Mouse (Mus musculus): ENCODE data around the gene Mbnl1. TPM values are rescaled to one million over a fixed set of nuclear protein-coding genes. Genes with fewer than 3 reads are reported as not detected.

Gene Mbnl1
- polyA plus RNA-seq, 1 experiment from 2014 or later, result 74.3 TPM

GRCm38 (mm10) chr3:60507496-60507895 lies 34.9 kb downstream of the Mbnl1 start:
- ATAC-seq (ENCODE audit: insufficient number of reproducible peaks, insufficient read depth, low FRiP score, low TSS enrichment), result no peak
- H3K36me3 ChIP-seq, result no peaks in the 10 kb centered on the region
- no peak overlapping the region for H3K4me2 ChIP-seq (replicated peaks)
- no peak overlapping the region for H3K27ac ChIP-seq
- no peak overlapping the region for H3K4me3 ChIP-seq
- 92% methylated on average over 3 of the region's 3 CpGs for WGBS
- peaks cover 26% of the 10 kb centered on the region for H3K4me1 ChIP-seq
- H3K9ac ChIP-seq, result no peak overlapping the region
- no peaks in the 10 kb centered on the region for H3K27me3 ChIP-seq
- H3K9me3 ChIP-seq, result no peaks in the 10 kb centered on the region

DNA sequence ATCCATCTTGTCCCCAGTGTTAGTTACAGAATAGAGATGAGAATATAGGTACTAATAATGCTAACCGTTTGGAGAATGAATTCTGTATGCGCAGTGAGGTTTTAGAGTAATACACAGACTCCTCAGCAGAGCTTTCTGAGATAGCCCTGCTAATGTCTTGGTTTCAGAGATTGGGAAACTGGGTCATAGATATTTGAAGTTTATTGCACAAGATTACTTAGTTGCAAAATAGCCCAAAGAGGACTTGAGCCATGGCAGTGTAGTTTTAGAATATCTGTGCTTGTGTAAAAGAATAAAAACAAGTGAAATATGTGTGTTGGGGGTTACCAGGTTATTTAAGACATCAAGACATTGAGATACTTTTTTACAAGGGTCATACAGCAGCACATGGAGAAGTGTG lies 35.3 kb downstream of the Mbnl1 start:
- Histone ChIP-seq H3K9me3 (no peaks in the 10 kb centered on the region), H3K4me3 (no peak overlapping the region), H3K27ac (no peak overlapping the region), H3K9ac (no peak overlapping the region), H3K27me3 (no peaks in the 10 kb centered on the region), H3K4me1 (peaks cover 22% of the 10 kb centered on the region), H3K36me3 (no peaks in the 10 kb centered on the region), H3K4me2 (replicated peaks) (no peak overlapping the region)
- ATAC-seq (ENCODE audit: insufficient number of reproducible peaks, insufficient read depth, low FRiP score, low TSS enrichment), result no peak
- 93% methylated on average over 2 of the region's 2 CpGs for WGBS

GRCm38 (mm10) chr3:60511197-60511596 lies 38.6 kb downstream of the Mbnl1 start:
- no peaks in the 10 kb centered on the region for H3K27me3 ChIP-seq
- WGBS, result 92% methylated on average over 3 of the region's 3 CpGs
- H3K9ac ChIP-seq, result no peak overlapping the region
- peaks cover 17% of the 10 kb centered on the region; the same call in 1 of the 2 replicates for H3K4me1 ChIP-seq
- no peaks in the 10 kb centered on the region for H3K9me3 ChIP-seq
- H3K4me2 ChIP-seq (replicated peaks), result no peak overlapping the region
- no peaks in the 10 kb centered on the region for H3K36me3 ChIP-seq
- H3K27ac ChIP-seq, result no peak overlapping the region
- no peak overlapping the region for H3K4me3 ChIP-seq
- ATAC-seq (ENCODE audit: insufficient number of reproducible peaks, insufficient read depth, low FRiP score, low TSS enrichment), result no peak

DNA sequence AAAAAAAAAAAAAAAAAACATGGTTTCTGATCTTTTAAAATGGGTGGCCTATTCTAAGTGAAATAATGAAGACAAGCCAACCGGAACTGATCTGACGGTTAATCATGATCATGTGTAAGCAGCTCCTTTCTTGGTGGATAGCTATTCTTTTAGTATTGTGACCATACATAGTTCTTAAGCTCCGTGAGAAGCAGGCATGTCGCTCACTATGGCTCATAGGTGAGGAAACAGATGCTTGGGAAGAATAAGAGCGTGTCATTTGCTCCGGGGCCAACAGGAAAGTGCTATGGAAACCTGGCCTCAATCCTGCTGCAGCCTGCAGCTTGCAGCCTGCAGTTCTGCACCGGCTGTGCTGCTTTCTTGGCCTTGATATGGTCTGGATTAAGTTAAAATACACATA lies 40.7 kb downstream of the Mbnl1 start:
- no peak overlapping the region for H3K4me3 ChIP-seq
- H3K4me2 ChIP-seq (replicated peaks), result no peak overlapping the region
- 37% methylated on average over 7 of the region's 7 CpGs for WGBS
- no peak overlapping the region for H3K9ac ChIP-seq
- H3K4me1 ChIP-seq, result peaks cover 25% of the 10 kb centered on the region; the same call in 1 of the 2 replicates
- no peaks in the 10 kb centered on the region for H3K9me3 ChIP-seq
- no peak for ATAC-seq (ENCODE audit: insufficient number of reproducible peaks, insufficient read depth, low FRiP score, low TSS enrichment)
- H3K27ac ChIP-seq, result no peak overlapping the region
- no peaks in the 10 kb centered on the region for H3K36me3 ChIP-seq
- H3K27me3 ChIP-seq, result no peaks in the 10 kb centered on the region

DNA sequence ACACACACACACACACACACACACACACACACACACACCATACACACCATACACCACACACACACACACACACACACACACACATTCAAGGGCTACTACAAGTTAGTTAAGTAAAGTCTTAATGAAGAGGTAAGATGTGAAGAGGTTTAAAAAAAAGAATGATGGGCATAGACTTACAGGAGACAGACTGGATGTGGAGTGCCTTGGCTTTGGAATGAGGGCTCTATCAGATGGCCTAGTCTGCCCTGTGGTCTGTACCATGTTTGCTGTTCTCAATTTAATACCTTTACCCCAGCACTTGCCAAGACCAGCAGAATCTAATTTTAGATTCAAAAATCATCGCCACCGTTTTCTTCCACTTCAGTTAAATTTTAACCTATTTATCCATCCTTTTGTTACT lies 41.1 kb downstream of the Mbnl1 start:
- Histone ChIP-seq H3K4me3 (no peak overlapping the region), H3K27me3 (no peaks in the 10 kb centered on the region), H3K4me1 (peaks cover 25% of the 10 kb centered on the region; the same call in 1 of the 2 replicates), H3K27ac (no peak overlapping the region), H3K9me3 (no peaks in the 10 kb centered on the region), H3K4me2 (replicated peaks) (no peak overlapping the region), H3K9ac (no peak overlapping the region), H3K36me3 (no peaks in the 10 kb centered on the region)
- 82% methylated on average over 2 of the region's 2 CpGs for WGBS
- no peak for ATAC-seq (ENCODE audit: insufficient number of reproducible peaks, insufficient read depth, low FRiP score, low TSS enrichment)

GRCm38 (mm10) chr3:60515430-60515829 lies 42.8 kb downstream of the Mbnl1 start:
- Histone ChIP-seq H3K4me2 (replicated peaks) (no peak overlapping the region), H3K36me3 (no peaks in the 10 kb centered on the region), H3K9me3 (no peaks in the 10 kb centered on the region), H3K27me3 (no peaks in the 10 kb centered on the region), H3K4me3 (no peak overlapping the region), H3K9ac (no peak overlapping the region), H3K27ac (no peak overlapping the region), H3K4me1 (peaks cover 25% of the 10 kb centered on the region; the same call in 1 of the 2 replicates)
- ATAC-seq (ENCODE audit: insufficient number of reproducible peaks, insufficient read depth, low FRiP score, low TSS enrichment), result no peak

- H3K27me3 ChIP-seq, result no peaks in the 10 kb centered on the region
- ATAC-seq (ENCODE audit: insufficient number of reproducible peaks, insufficient read depth, low FRiP score, low TSS enrichment), result no peak
- no peak overlapping the region for H3K27ac ChIP-seq
- no peaks in the 10 kb centered on the region for H3K9me3 ChIP-seq
- 33% methylated on average over 12 of the region's 12 CpGs for WGBS
- H3K9ac ChIP-seq, result no peak overlapping the region
- no peak overlapping the region for H3K4me3 ChIP-seq
- no peak overlapping the region for H3K4me2 ChIP-seq (replicated peaks)
- H3K4me1 ChIP-seq, result peaks cover 25% of the 10 kb centered on the region; the same call in 1 of the 2 replicates
- no peaks in the 10 kb centered on the region for H3K36me3 ChIP-seq
These were observed 43.5 kb downstream of the Mbnl1 start for GRCm38 (mm10) chr3:60516054-60516674.

- Histone ChIP-seq H3K4me2 (replicated peaks) (no peak overlapping the region), H3K27me3 (no peaks in the 10 kb centered on the region), H3K4me3 (no peak overlapping the region), H3K4me1 (peaks cover 25% of the 10 kb centered on the region; the same call in 1 of the 2 replicates), H3K27ac (no peak overlapping the region), H3K9ac (no peak overlapping the region), H3K36me3 (no peaks in the 10 kb centered on the region), H3K9me3 (no peaks in the 10 kb centered on the region)
- ATAC-seq (ENCODE audit: insufficient number of reproducible peaks, insufficient read depth, low FRiP score, low TSS enrichment), result no peak
- 28% methylated on average over 3 of the region's 3 CpGs for WGBS
These were observed 44.7 kb downstream of the Mbnl1 start for GRCm38 (mm10) chr3:60517234-60517787.

DNA sequence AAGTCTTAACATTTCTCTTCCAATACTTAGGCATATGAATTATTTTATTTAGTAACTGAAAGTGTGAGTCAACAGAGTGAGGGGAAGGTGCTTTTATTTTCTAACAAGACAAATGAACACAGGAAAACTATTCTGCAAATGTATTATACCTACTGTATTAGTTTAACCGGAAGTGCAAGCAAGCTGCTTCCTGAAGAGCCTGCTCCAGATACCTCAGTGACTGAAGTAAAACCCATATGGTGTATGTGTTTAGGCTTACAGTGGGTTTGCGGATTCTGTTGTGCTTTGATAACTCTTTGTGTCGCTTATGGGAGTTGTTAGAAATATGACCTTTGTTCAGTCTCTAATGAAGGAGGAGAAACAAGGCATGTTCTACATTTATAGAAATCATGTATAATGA lies 46.7 kb downstream of the Mbnl1 start:
- ATAC-seq (ENCODE audit: insufficient number of reproducible peaks, insufficient read depth, low FRiP score, low TSS enrichment), result no peak
- H3K36me3 ChIP-seq, result no peaks in the 10 kb centered on the region
- H3K27me3 ChIP-seq, result no peaks in the 10 kb centered on the region
- no peak overlapping the region for H3K4me2 ChIP-seq (replicated peaks)
- H3K9me3 ChIP-seq, result no peaks in the 10 kb centered on the region
- no peak overlapping the region for H3K4me3 ChIP-seq
- peaks cover 15% of the 10 kb centered on the region; the same call in 1 of the 2 replicates for H3K4me1 ChIP-seq
- no peak overlapping the region for H3K27ac ChIP-seq
- no peak overlapping the region for H3K9ac ChIP-seq
- 72% methylated on average over 3 of the region's 3 CpGs for WGBS

DNA sequence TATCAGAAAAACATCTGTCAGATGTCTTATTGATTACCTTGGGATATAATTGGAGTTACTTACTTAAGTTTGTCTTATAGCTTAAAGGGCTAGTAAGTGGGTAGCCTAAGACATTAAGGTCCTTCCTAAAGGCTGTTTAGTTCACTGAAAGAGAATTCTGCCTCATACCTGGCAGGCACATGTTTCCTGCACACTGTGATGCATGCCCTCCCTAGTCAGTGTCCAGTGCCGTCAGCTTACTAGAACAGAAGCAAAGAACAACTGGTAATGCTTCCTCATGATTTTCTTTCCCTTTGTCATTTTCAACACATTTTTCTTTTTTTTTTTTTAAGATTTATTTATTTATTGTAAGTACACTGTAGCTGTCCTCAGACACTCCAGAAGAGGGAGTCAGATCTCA lies 51.5 kb downstream of the Mbnl1 start:
- 80% methylated on average over 1 of the region's 1 CpGs for WGBS
- H3K27ac ChIP-seq, result no peak overlapping the region
- peaks cover 13% of the 10 kb centered on the region for H3K4me1 ChIP-seq
- no peak for ATAC-seq (ENCODE audit: insufficient number of reproducible peaks, insufficient read depth, low FRiP score, low TSS enrichment)
- H3K4me2 ChIP-seq (replicated peaks), result no peak overlapping the region
- no peak overlapping the region for H3K4me3 ChIP-seq
- H3K36me3 ChIP-seq, result no peaks in the 10 kb centered on the region
- no peaks in the 10 kb centered on the region for H3K9me3 ChIP-seq
- no peaks in the 10 kb centered on the region for H3K27me3 ChIP-seq
- H3K9ac ChIP-seq, result no peak overlapping the region

GRCm38 (mm10) chr3:60531286-60531685 lies 58.7 kb downstream of the Mbnl1 start:
- H3K9me3 ChIP-seq, result no peaks in the 10 kb centered on the region
- no peaks in the 10 kb centered on the region for H3K27me3 ChIP-seq
- WGBS, result 57% methylated on average over 5 of the region's 5 CpGs
- H3K9ac ChIP-seq, result no peak overlapping the region
- peaks cover 19% of the 10 kb centered on the region for H3K4me1 ChIP-seq
- no peak overlapping the region for H3K27ac ChIP-seq
- ATAC-seq (ENCODE audit: insufficient number of reproducible peaks, insufficient read depth, low FRiP score, low TSS enrichment), result no peak
- H3K4me2 ChIP-seq (replicated peaks), result peak overlapping the region; percentile 14; the same call in 1 of the 2 replicates
- H3K36me3 ChIP-seq, result no peaks in the 10 kb centered on the region
- no peak overlapping the region for H3K4me3 ChIP-seq

DNA sequence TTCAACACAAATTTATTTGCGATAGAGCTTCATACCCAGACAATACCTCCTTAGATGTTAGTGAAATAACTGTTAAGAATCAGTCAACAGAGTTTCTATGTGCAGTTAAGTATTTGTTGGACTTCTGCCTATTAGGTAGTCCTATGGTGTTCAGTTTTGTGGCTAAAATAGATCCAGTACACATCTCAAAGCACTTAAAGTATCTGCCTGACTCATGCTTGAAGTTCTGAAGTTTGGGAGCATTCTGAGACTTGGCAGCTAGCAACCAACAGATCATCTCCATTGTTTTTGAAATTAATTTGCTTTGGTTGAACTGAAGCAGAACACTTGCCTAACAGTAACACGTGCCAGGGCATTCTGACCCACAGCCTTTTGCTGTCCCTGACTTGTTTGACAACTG lies 59.2 kb downstream of the Mbnl1 start:
- no peak overlapping the region for H3K27ac ChIP-seq
- no peak overlapping the region for H3K4me2 ChIP-seq (replicated peaks)
- no peak overlapping the region for H3K9ac ChIP-seq
- H3K36me3 ChIP-seq, result no peaks in the 10 kb centered on the region
- H3K9me3 ChIP-seq, result no peaks in the 10 kb centered on the region
- WGBS, result 57% methylated on average over 2 of the region's 2 CpGs
- H3K4me3 ChIP-seq, result no peak overlapping the region
- no peak for ATAC-seq (ENCODE audit: insufficient number of reproducible peaks, insufficient read depth, low FRiP score, low TSS enrichment)
- no peaks in the 10 kb centered on the region for H3K27me3 ChIP-seq
- H3K4me1 ChIP-seq, result peaks cover 14% of the 10 kb centered on the region

Data from embryonic facial prominence, embryonic 12.5 days (tissue).